Mouse (Mus musculus) cerebral cortex, adult 2 months (tissue): ENCODE results near the gene Trpd52l3.

Experiments used
- WGBS: fragments of 180-500 bp; shearing (Covaris S2); methylation state at CpG from one replicate; pipeline ENCODE4 v1.1.7; 2018; 5-methylcytosine and 5-hydroxymethylcytosine counted together

Gene Trpd52l3

DNA sequence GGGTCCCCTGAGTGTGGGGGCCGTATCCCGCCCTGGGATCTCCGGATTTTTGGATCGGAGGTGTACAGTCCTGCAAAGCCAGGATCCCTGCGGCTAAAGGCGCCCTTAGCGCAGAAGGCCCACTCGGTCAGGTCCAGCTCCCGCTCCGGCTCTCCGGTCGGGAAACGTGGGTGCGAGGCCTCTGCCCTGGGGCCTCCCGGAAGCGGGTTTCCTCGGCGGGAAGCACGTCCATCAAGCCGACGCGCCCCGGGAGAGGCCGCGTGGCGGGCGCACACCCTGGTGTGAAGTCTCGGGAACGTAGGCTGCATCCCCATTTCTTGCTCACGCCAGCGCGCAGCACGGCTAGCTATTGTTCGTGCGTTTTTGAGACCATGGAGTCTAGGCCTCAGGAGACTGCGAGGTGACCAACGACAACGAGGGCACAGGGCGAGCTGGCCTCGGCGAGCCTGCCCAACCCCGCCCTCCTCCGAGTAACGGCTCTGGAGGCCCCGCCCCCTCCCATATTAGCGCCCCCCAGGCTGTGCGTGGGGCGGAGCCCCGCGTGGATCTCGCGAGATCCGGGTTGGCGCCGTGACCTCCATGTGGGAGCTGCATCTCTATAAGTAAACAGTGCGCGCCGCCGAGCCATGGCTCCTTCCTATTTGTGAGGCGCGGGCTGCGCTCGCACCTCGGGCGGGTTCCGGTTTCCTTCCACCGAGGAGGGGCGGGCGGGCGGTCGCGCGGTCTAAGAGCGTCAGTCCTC, 26.5 kb downstream of the Trpd52l3 start, which contains the start of gene Uhrf2:
TSS of gene Uhrf2 (plus strand) at position 620 of the 742 bp plus-strand sequence.
- WGBS = 1% methylated on average over 74 of the region's 74 CpGs

DNA sequence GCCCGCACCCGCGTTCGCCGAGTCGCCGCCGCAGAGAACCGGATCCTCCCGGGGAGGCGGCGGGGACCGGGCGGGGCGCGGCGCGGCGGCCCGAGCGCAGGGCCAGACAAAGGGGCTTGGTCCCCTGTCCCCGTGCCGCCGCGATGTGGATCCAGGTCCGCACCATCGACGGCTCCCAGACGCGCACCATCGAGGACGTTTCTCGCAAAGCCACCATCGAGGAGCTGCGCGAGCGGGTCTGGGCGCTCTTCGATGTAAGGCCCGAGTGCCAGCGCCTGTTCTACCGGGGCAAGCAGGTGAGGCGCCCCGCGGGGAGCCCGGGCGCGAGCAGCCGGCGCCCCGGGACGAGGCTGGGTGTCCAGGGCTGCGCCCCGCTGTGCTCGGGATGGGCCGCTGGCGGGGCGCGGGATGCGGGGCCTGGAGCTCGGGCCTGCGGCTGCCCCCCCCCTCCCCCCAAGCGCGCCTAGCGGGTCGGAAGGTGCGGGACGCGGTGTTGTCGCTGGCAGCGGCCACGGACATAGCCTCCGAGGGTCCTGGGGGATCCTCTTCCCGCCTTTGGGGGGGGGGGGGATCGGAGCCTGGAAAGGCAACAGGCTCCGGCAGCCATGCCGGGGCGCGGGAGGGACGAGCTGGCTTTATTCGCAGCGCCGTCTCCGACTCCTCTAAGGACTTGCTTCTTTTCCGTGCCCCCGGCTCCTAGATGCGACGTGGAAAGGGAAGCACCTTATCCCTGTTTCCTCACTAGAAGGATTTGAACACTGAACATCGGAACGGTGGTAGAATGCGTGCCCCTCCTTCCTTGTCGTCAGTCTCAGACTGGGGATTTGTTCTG, 27.3 kb downstream of the Trpd52l3 start:
- WGBS = under 1% methylated on average over 92 of the region's 92 CpGs

- under 1% methylated on average over 7 of the region's 7 CpGs for WGBS
These were observed 27.9 kb downstream of the Trpd52l3 start for GRCm38 (mm10) chr19:30031468-30031931.

DNA sequence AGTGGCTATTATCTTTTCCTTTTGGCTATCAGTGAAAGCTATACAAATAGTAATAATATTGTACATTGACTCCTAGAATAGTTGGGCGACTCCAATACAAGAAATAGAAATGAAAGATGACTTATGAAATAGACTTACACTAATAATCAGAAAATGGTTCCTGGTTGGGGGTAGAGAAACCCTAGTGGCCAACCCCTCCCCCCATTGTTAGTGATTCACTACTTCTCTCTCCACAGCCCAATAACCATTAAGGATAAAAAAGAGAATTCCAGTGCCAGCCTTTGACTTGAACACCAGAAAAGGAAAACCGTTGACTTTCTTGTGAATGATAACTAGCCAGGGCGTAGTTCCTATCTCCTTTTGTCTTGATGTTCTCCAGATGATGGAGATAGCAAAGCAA, 28.6 kb downstream of the Trpd52l3 start:
- 62% methylated on average over 3 of the region's 3 CpGs for WGBS

DNA sequence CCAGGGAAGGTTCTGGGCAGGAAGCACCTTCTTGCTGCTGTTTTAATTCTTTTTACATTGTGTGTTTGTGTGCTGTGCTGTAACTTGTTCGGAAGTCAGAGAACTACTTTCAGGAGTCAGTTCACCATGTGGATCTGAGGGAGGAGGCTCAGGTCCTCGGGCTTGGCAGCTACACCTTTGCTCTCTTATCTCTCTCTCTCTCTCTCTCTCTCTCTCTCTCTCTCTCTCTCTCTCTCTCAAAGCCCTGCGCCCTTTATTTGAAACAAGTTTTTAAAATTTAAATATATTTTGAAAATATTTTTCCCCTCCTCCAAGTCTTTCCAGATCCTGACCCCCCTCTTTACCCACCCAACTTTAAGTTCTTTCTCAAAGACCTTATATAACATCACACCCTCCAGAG, 31.8 kb downstream of the Trpd52l3 start:
- 73% methylated on average over 3 of the region's 3 CpGs for WGBS

DNA sequence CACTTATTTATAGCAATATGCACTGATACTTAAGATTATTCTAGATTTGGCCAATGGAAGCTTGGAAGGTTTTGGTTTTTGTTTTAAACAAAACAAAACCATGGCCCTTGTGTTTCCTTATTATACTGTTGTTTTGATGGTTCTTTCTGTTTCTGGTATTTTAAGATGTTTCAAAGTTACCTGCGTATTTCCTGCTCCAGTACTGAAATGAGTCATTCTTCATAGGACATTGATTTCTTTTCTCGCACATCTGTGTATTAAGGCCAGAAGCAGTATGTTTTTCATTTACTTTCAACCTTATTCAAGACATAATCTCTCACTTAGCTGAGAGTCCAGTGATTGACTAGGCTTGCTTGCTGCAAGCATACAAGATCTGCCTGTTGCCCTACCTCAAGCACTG, 40.1 kb downstream of the Trpd52l3 start:
- WGBS = 91% methylated on average over 2 of the region's 2 CpGs

- WGBS = 98% methylated on average over 1 of the region's 1 CpGs
These were observed 41.0 kb downstream of the Trpd52l3 start for GRCm38 (mm10) chr19:30044630-30045029.

GRCm38 (mm10) chr19:30045857-30046256, 42.3 kb downstream of the Trpd52l3 start:
- 71% methylated on average over 1 of the region's 1 CpGs for WGBS

DNA sequence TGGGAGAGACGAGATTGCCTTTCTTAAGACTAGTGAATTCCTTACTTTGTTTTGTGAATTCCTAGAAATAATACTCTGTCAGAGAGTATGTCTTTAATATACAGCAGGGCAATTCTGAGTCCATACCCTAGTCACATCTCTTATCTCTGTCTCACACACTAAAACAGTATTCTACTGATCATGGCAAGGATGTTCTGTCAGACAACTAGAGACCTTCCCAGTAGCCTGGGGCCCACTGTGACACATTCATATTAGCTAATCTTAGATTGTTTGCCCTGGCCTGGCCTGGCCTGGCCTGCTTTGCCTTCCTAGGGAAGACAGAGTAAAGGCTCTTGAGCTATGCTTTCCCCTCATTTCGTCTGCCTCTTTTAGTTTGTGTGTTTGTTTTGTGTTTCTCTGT, 47.0 kb downstream of the Trpd52l3 start:
- WGBS = 72% methylated on average over 2 of the region's 2 CpGs

DNA sequence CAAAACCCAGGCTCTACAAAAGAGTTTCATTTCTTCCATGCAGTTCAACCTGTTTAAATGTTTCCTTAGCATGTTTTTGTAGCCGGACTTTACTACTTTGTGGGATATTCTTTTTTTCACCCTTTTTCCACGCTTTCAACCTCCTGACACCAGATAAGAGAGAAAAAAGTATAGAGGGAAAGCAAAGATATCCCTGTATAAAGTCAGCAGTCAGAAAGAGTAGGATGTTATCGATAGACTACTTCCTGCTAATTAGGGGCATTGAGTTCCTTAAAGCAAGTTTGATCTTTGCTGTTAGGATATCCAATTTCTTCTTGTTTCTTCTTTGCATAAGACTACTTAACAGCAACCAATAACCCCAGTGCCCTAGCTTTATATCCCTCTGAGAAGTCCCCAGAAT, 47.9 kb downstream of the Trpd52l3 start:
- 93% methylated on average over 3 of the region's 3 CpGs for WGBS

- WGBS = 97% methylated on average over 2 of the region's 2 CpGs
These were observed 50.6 kb downstream of the Trpd52l3 start for GRCm38 (mm10) chr19:30054218-30054617.
